Mouse (Mus musculus) heart, embryonic 11.5 days (tissue): ENCODE results near the gene Usp5. TPM values are rescaled to one million over a fixed set of nuclear protein-coding genes. Genes with fewer than 3 reads are reported as not detected.
A peak's percentile ranks its signal among the peaks of the same experiment; 100 is the strongest.

Experiments used
- ATAC-seq: fragments of 200-750 bp; cut with Nextera tagmentation; replicated peaks from 2 replicates; pipeline ENCODE4 v1.8.0; 2017; ENCODE audit warnings: moderate library complexity; ENCODE audit not compliant: insufficient number of reproducible peaks, low FRiP score, low TSS enrichment
- H3K27ac ChIP-seq: fragments of 300-500 bp; sonication (generic); 2 replicates; pipeline ENCODE4 v1.5.1; 2014; ENCODE audit warnings: mild to moderate bottlenecking, low read depth, low read length
- H3K27me3 ChIP-seq: fragments of 300-500 bp; sonication (generic); 2 replicates; pipeline ENCODE4 v1.6.1; 2014; ENCODE audit warnings: mild to moderate bottlenecking, low read length, mixed read lengths; ENCODE audit not compliant: control insufficient read depth, insufficient read depth
- H3K36me3 ChIP-seq: fragments of 300-500 bp; sonication (generic); 2 replicates; pipeline ENCODE4 v1.6.1; 2014; ENCODE audit warnings: mild to moderate bottlenecking, low read length, moderate library complexity, mixed read lengths; ENCODE audit not compliant: control insufficient read depth, insufficient read depth
- H3K4me1 ChIP-seq: fragments of 300-500 bp; sonication (generic); 2 replicates; pipeline ENCODE4 v1.6.1; 2014; ENCODE audit warnings: low read length; ENCODE audit not compliant: control insufficient read depth, insufficient read depth
- H3K4me2 ChIP-seq: fragments of 300-500 bp; sonication (generic); 2 replicates; pipeline ENCODE4 v1.6.1; 2014; ENCODE audit warnings: mild to moderate bottlenecking, moderate library complexity
- H3K4me3 ChIP-seq: fragments of 300-500 bp; sonication (generic); 2 replicates; pipeline ENCODE4 v1.5.1; 2014; ENCODE audit warnings: low read depth, low read length
- H3K9ac ChIP-seq: fragments of 300-500 bp; sonication (generic); 2 replicates; pipeline ENCODE4 v1.6.1; 2014; ENCODE audit warnings: mild to moderate bottlenecking, low read depth, low read length, moderate library complexity
- H3K9me3 ChIP-seq: fragments of 300-500 bp; sonication (generic); replicated peaks from 2 replicates; pipeline ENCODE4 v1.6.1; 2016; ENCODE audit warnings: low read length; ENCODE audit not compliant: control insufficient read depth
- WGBS: fragments of 180-500 bp; shearing (Covaris S2); extraction: QIAGEN DNeasy Blood & Tissue Kit; methylation state at CpG from one replicate; pipeline ENCODE4 v1.1.7; 2014; ENCODE audit not compliant: insufficient replicate concordance; 5-methylcytosine and 5-hydroxymethylcytosine counted together
- polyA plus RNA-seq: library from polyadenylated mRNA; unstranded; fragments of >200 nt; fragmentation: Nextera tagmentation; extraction: Ambion mirVana; gene quantifications from 2 replicates; pipeline ENCODE4 v1.2.1, GENCODE M21; 2014

The Usp5 gene
- polyA plus RNA-seq, 1 experiment from 2014 or later: 87.3 TPM

DNA sequence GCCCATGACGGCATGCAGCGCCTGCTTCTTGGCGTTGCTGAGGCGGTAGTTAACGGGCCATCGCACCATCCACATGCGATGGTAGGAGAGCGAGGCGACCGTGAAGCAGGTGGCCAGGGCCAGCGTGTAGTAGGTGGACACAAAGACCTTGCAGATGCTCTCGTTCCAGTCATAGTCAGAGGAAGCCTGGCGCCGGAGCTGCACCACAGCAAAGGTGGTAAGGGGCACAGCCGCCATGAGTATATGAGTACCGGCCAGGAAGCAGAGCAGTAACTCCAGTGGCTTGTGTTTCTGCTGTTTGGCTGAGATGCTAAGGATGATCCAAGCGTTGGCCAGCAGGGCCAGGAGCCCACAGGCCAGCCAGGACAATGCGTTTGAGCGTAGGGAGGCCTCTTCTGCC is 32.0 kb upstream of the Usp5 start:
- Histone ChIP-seq H3K4me2 (no peak overlapping the region), H3K4me3 (no peak overlapping the region), H3K27ac (no peak overlapping the region), H3K9ac (no peak overlapping the region), H3K4me1 (peaks cover 20% of the 10 kb centered on the region), H3K9me3 (no peaks in the 10 kb centered on the region), H3K27me3 (peaks cover 33% of the 10 kb centered on the region), H3K36me3 (no peaks in the 10 kb centered on the region)
- no peak for ATAC-seq
- 78% methylated on average over 19 of the region's 19 CpGs for WGBS

DNA sequence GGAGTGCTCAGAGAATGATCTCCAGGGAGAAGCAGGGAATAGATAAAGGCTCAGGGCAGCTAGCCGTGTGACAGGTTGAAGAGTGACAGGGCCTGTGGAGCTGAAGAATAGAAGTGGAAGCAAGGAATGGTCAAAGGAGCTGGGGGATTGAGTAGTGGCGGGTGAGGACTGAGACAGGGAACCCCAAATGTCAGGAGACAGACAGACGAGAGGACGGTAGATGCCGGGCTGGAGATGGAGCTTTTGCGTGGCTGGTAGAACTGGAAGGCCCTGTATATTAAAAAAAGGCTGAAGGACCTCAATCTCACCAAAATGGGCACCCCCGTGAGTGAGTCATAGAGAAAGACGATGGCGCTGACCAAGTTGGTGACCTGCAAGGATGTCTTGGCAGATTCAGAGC is 31.2 kb upstream of the Usp5 start:
- H3K4me3 ChIP-seq: no peak overlapping the region
- H3K27me3 ChIP-seq: peaks cover 33% of the 10 kb centered on the region
- no peaks in the 10 kb centered on the region for H3K9me3 ChIP-seq
- no peaks in the 10 kb centered on the region for H3K36me3 ChIP-seq
- WGBS: 72% methylated on average over 9 of the region's 9 CpGs
- H3K4me2 ChIP-seq: no peak overlapping the region
- peaks cover 26% of the 10 kb centered on the region for H3K4me1 ChIP-seq
- H3K9ac ChIP-seq: no peak overlapping the region
- no peak overlapping the region for H3K27ac ChIP-seq
- no peak for ATAC-seq

DNA sequence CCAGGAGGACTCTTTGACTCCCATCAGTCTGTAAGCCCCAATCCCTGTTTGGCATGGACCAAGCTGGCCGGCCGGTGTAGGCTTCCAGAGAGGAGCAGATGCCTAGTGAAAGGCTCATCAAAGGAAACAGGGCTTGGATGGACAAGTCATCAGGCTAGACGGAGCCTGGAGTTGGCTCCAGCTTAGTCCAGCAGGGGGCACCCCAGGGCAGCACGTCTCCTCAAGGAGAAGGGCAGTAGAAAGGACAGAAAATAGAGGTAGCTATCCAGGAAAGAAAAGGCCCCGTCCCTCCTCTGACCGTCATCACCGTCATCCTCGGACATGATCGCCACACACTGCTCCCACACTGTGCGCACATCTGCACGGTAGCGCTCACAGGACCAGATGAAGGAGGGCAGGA is 30.4 kb upstream of the Usp5 start:
- WGBS: 6% methylated on average over 12 of the region's 12 CpGs
- H3K9me3 ChIP-seq: no peaks in the 10 kb centered on the region
- 0 out of 2 replicates have a peak, but pooled peaks have one; percentile 1 for ATAC-seq
- peak overlapping the region; percentile 19; the same call in 1 of the 2 replicates for H3K4me2 ChIP-seq
- H3K4me1 ChIP-seq: peaks cover 26% of the 10 kb centered on the region
- no peak overlapping the region; the same call in 1 of the 2 replicates for H3K4me3 ChIP-seq
- H3K9ac ChIP-seq: no peak overlapping the region
- H3K27ac ChIP-seq: no peak overlapping the region
- no peaks in the 10 kb centered on the region for H3K36me3 ChIP-seq
- peaks cover 31% of the 10 kb centered on the region for H3K27me3 ChIP-seq

DNA sequence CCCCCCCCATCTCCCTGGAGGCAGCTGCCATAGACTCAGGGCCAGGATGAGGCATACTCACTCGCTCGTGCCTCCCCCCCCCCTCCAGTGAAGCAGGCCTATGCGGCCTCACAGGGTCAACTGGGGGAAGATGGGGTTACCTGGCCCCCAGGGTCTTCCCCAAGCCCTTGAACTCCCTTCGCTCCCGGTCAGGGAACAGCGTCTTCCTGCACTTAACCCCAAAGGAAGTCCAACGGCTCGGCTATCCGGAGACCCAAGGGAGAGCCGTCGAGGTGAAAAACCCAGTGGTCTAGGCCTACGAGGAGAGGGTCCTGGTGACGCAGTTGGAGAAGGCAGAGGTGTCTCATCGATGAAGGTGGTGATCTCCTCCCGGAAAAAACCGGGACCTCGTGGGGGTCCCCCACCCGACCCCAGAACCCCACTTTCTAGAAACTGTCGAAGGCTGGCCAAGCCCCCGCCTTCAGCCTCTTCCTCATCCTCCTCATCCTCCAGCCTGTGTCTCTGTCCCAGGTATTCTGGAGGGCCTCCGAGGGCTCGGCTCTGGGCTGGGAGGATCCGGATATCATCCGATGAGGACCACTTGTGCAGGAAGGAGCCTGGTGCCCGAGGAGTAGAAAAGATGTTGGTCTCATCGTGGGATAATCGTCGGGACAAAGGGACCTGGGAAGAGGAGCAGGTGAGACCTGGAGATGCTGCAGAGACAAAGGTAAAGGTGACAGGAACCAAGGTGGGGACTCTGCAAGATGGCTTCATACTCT is 29.5 kb upstream of the Usp5 start:
- Histone ChIP-seq H3K27me3 (peaks cover 27% of the 10 kb centered on the region), H3K4me2 (peak overlapping the region; percentile 92), H3K36me3 (no peaks in the 10 kb centered on the region), H3K27ac (no peak overlapping the region), H3K9ac (no peak overlapping the region), H3K4me1 (peaks cover 23% of the 10 kb centered on the region), H3K9me3 (no peaks in the 10 kb centered on the region), H3K4me3 (no peak overlapping the region)
- no peak for ATAC-seq
- WGBS: 69% methylated on average over 28 of the region's 28 CpGs

DNA sequence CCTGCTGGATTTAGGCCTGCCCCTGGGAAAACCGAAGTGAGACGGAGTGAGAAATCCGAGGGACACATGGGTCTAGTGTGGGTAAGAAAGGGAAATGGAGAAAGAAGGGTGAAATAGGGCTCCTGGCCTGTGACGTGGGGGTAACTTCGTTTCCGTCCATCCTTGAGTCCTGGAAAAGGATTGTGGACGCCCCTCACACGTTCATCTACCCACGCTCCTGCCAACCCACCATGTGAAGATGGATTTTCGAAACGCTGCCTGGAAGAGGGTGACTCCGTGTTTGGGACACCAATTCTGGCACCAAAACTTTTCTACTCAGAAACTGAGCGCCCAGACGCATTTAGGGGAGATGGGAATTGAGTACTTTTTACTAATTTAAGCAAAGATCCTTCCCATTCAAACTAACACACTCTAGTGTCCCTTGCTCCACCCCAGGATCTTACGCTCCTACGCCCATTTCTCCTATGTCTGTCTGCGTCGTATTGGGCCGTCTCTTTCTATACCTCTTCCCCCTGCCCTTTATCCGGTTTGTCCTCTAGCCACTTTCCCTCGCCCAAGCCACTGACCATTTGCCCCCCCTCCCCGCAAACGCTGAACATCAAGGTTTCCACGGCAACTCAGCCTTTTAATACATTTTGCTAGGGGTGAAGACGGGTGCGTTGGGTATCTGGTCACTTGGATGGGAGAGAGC is 28.7 kb upstream of the Usp5 start:
- Histone ChIP-seq H3K9ac (peak overlapping the region; percentile 94), H3K27me3 (peaks cover 27% of the 10 kb centered on the region)
- WGBS: 25% methylated on average over 26 of the region's 26 CpGs

DNA sequence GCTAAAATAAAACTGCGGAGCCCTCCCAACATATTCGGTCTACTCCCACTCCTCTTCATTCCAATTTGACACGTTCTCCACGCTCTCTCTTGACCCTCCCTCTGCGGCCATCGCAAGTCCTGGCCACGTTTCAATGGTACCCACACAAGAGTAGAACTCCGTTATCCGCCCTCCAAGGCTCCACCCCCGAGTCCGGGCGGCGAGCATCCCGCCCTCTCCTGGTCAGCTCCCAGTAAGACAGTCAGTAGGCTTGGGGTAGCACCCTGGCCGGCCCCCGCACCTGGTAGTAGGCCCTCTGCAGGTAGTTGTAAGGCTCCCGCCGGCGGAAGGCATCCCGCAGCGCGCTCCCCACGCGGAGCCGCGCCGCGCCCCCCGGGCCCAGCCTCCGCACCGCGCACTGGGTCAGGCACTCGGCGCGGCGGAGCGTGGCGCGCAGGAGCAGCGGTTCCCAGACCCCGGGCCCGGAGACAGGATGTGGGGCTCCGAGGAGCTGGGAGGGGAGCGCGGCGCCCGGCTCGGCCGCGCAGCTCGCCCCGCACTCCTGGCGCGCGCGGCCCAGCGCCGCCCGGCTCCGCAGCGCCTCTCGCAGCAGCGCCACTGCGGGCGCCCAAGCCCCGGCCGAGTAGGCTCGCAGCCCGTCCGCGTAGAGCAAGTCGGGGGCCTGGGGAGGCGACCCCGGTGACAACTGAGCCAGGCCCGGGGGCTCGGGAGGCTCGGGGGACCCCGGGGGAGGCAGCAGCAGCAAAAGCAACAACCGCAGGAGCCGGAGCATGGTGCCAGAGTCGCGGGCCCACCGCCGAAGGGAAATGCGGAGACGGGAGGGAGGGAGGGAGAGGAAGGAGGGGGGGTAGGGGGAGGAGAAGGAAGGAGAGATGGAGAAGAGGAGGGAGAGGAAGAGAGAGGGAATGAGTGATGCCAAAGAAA is 27.9 kb upstream of the Usp5 start, which contains the start of gene P3h3:
Gene P3h3 (minus strand): TSS at position 837 of the 924 bp plus-strand sequence.
- Histone ChIP-seq H3K4me1 (peaks cover 18% of the 10 kb centered on the region), H3K27ac (peak within 1 kb of the TSS; percentile 85), H3K4me3 (peak within 1 kb of the TSS; percentile 77), H3K9ac (peak within 1 kb of the TSS; percentile 94), H3K4me2 (peak within 1 kb of the TSS; percentile 92), H3K9me3 (no peaks in the 10 kb centered on the region), H3K36me3 (no peaks in the 10 kb centered on the region), H3K27me3 (peaks cover 27% of the 10 kb centered on the region)
- peak; percentile 76 for ATAC-seq
- under 1% methylated on average over 69 of the region's 86 CpGs for WGBS

More for the DNA sequence above, 28.7 kb upstream of the Usp5 start:
- no peaks in the 10 kb centered on the region for H3K9me3 ChIP-seq
- peaks cover 20% of the 10 kb centered on the region for H3K4me1 ChIP-seq
- peak overlapping the region; percentile 85; the same call in 1 of the 2 replicates for H3K27ac ChIP-seq
- H3K4me2 ChIP-seq: peak overlapping the region; percentile 92
- no peak for ATAC-seq
- no peaks in the 10 kb centered on the region for H3K36me3 ChIP-seq
- peak overlapping the region; percentile 77 for H3K4me3 ChIP-seq

DNA sequence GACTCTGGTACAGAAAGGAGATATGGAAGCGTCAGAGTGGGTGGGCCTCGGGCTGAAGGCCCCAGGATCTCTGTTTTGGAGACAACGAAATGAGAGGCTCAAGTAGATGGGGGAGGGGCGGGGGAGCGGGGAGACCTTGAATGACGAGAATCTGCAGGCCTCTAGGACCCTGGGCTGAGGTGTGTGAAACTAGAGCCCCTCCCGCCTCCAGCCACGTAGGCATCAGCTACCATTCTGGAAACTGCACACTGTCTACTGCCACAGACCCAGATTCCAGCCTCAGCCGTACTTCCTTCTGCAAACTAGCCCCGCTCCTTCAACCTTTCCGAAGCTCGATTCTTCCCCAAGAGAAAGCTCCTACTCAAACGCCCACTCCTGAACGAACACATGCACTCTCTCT is 27.0 kb upstream of the Usp5 start:
- H3K4me1 ChIP-seq: peaks cover 18% of the 10 kb centered on the region
- 6% methylated on average over 14 of the region's 14 CpGs for WGBS
- peak overlapping the region; percentile 94 for H3K9ac ChIP-seq
- H3K4me3 ChIP-seq: peak overlapping the region; percentile 77
- no peak; the same call in 1 of the 2 replicates for ATAC-seq
- no peaks in the 10 kb centered on the region for H3K9me3 ChIP-seq
- H3K36me3 ChIP-seq: no peaks in the 10 kb centered on the region
- peak overlapping the region; percentile 85; the same call in 1 of the 2 replicates for H3K27ac ChIP-seq
- H3K27me3 ChIP-seq: peaks cover 26% of the 10 kb centered on the region
- peak overlapping the region; percentile 92 for H3K4me2 ChIP-seq

DNA sequence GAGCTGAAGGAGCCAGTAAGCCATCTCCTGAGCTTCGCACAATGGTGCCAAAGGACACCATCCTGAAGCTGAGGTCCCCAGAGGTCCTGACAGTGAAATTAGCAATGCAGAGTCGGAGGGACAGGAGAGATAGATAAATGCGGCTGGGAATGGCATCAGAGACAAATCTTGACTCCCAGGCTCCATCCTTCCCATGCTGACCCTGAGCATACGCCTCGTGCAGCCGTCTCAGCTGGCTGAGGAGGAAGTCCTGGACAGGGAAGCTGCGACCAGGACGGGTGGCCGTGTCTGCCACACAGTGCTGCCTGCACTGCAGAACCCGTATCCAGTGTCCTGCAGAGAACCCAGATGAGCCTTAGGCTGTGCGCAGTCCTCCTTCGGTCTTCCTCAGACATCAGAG is 25.4 kb upstream of the Usp5 start:
- Histone ChIP-seq H3K27me3 (peaks cover 19% of the 10 kb centered on the region), H3K4me3 (no peak overlapping the region), H3K9me3 (no peaks in the 10 kb centered on the region), H3K4me1 (peaks cover 10% of the 10 kb centered on the region), H3K9ac (no peak overlapping the region), H3K27ac (no peak overlapping the region), H3K36me3 (no peaks in the 10 kb centered on the region), H3K4me2 (no peak overlapping the region)
- WGBS: 53% methylated on average over 12 of the region's 12 CpGs
- ATAC-seq: no peak
